Mouse (Mus musculus): ENCODE results near the gene Tram2.

The Tram2 gene

DNA sequence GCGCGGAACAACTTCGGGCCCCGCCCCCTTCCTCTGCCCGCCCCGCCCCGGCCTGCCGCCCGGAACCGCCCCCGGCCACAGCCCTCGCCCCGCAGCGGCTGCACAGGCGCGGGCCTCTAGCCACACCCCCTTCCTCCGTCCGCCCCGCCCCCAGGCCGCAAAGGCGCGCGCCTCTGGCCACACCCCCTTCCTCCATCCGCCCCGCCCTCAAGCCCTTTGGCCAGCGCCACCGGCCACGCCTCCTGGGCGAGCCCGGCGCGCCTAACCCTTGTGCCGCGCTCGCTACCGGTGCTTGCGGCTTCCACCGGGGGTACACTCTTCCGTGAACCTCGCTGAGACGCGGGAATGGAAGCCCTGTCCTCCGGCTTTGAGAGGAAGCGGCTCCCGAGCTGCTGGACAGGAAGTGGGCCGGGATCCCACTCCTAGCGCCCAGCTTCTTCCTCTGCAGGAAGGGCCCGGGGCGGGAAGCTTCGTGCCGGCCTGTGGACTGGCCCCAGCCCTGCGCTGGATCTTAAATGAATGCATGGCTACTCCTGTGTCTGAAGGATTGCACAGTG is at the start of gene Tram2:
Gene Tram2 (minus strand): TSS at position 13 of the 557 bp plus-strand sequence.
- DNase-seq, result peak; percentile 92 to 97

DNA sequence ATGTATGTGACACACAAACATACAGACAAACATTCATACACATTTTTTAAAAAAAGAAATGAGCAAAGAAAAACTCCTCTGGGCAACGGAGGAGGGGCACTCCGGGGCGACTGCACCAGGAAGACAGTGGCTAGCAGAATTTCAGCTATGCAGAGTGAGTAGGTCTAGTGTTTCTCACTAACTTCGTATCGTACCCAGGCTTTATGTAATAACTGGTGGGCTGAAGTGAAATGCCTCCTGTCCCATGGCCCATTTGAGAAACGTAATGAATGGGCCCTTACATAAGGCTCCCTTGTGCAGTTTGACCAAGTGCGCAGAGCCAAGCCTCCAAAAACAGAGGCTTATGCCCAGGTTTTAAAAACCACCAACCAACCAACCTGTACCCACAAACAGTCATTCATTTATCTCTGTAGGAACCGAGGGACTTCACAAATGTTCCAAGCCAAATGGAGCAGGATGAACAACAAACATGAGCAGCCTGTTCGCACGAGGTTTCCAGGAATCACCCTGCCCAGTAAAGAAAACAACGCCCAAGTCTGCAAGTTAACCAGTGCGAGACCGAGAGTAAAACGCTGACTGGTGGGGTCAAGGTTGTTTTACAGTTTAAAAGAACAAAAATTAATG is 45.8 kb upstream of the Tram2 start:
- no peak for DNase-seq

DNA sequence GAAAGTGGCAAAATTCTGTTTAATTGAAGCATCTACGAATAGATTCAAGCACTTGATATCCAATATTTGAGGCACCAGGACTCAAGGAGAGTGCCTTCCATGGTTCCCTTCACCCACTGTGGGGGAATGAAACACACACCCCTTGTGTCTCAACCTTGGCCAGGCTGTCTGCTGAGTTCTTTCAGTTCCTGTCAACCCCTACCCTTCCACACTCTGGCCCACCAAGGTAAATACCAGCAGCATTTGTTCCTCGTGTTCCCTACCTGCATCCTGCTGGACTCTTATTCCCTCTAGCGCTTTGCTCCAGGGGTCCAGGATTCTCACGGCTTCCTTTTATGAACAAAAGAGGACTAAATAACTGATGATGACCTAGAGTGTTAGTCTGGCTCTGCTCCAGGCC is 24.8 kb upstream of the Tram2 start:
- no peak for DNase-seq

DNA sequence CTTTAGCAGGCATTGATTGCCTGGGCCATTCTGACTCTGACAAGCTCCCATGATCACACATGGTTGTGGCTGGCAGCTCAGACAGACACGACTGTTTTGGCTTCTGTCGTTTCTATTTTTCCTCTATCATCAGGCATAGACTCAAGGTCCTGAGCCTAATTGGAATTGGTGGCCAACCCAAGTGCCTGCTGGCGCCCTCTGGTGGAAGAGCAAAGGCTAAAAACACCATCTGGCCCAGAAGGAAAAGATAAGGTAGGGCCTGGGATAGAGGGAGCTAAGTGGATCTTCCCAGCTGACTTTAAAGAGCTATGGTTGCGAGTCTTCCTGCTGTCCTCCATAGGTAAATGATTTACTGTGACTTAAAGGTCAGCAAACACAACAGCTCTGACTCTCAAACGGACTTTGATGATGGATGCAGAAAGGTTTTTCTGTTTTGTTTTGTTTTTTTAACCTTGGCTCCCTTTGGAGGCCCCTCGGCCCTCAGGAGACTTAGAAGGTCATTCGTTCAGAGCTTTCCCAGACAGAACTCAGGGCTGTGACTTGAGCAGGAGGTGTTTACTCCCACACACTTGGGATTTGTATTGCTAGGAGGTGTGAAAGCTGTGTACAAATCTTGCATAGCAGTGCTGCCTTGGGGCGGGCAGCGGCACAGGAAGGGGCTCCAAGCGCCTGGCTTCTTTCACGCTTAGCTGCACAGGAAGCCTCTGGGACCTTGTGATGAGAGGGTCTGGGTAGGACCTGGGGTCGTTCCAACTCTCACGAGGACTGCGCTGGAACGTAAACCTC is 22.4 kb upstream of the Tram2 start:
- peak; percentile 69 to 81 for DNase-seq

DNA sequence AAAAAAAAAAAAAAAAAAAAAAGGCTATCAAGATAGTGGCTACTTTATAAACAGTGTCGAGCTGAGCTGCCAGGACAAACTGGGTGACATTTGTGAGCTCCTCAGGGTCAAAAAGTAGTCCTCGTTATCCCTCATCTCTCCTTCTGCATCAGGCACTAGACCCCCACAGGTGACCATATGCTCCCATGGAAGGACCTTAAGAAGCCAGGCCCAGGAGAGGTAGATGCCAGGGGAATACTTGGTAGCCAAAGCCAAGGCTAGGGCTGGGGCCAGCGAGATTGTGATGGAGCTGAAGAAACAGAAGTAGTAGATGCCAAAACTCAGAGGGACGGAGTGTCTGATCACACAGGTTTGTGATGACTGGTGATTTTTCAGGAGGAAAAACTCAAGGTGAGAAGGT is 21.7 kb upstream of the Tram2 start:
- peak in 1 of 2 experiments; percentile 38 for DNase-seq

DNA sequence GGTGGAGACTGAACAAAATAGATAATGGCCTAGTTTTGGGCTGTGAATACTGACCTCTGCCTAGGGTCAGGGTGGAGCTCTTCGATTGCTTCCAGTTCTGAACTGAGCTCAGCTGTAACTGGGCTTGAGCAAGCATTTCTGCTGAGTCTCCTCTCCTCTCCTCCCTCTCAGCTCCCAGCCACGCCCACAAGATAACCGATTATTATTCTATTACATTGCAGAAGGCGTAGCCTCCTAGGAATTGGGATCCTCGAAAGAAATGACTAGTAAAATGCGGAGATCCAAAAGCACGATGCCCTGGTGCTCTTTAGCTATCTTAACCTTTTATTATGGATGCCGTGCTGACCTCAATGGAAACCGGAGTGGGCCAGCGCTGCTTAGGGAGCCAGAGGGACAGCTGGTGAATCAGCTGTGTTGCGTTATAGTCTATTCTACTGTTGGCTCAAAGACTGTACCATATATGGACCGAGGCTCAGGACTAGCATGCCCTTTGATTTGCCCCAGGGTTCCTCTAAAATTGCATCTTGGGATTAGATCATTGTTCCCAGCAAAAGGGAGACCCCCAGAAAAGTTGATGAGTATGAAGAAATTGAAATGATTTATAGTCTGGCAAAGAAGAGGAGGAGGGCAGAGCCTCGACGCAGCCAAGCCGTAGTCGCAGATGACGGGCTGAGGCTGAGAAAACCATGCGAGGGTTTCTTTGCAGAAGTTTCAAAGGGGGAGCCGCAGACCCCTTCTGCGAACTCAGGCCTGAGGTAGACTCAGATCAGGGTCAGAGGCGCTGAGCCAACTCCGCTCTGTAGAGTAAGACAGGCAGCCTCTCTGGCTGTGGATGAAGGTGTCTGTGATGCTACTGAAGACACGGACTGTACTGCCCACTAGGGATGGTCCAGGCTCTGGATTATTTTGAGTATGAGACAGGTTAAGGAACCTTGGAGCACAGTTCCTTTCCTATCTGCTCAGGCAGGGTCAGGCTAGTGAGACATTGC is 18.3 kb upstream of the Tram2 start:
- no peak for DNase-seq

DNA sequence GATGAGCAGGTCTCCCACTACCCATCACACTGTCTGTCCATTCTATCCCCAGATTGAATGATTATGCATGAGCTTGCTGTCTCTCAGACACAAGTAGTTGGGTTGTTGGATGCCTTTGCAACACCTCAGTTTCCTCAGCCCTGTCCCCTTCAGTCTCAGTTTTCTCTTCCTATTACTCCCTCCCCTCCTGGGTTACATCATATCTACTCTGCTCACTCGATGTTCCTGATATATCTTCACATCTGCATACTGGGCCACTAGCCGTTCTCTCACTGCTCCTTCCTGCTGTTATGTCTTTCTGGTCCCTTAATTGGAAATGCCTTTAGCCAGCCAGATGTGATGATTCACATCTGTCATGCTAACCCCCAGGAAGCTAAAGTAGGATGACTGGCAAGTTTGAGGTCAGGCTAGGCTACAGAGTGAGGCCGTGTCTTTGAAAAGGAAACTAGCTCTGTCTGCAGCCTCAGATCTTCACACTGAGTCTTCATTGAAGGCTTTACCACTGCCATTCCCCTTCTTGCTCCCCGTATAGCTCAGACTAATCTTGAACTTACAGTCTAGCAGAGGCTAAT is 15.7 kb upstream of the Tram2 start:
- DNase-seq, result no peak

DNA sequence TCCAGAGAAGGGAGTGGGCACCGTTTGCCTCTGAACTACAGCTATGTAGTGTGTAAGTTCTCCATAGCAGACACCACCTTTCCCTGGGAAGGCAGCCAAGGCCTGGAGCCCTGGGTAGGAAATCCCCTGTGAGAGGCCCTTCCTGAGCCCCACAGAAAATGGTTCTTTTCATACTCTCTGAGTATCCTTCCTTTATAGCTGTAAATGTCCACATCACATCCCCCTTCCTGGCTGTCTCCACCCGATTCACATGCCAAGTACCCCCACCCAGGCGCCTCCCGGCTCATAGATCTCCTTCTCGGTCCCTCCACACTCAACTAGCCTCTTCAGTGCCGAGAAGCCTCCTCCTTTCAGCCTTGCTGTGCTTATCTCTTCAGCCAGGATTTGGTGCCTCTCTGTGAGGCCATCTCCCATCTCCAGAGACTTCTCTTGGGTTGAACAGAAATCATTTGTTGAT is 10.7 kb upstream of the Tram2 start:
- no peak for DNase-seq

DNA sequence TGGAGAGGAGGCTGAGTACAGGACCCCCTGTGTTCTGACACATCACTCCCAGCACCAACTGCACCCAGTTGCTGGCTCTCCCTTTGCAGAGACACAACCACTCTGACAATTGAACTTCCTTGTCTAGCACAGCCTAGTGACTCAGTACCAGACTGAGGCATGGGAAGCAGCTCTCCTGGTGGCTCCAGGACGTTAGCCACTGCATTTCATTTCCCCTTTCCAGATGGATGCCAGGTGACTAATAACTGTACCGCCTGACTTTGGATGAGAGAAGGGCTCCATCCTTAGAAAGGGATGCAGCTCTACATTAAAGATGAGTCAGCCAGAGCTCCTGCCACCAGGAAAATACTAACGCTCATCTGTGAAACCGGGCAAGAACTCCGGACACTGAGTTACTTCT is 7.3 kb upstream of the Tram2 start:
- DNase-seq, result no peak

DNA sequence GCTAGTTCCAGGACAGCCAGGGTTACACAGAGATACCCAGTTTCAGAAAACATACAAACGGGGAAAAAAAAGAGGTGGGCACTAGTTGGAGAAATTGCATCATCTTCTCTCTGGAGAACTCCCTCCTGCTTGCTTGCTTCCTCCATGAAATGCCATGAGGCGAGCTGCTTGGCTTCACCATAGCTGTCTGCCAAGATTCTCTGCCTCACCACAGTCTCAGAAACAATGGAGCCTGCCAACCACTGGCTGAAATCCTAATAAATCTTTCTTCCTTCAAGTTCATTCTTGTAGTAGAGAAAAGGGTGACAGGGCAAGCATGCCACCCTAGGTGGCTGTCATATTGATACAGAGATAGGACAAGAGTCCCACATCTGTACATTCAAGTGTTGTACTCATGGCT is 5.6 kb upstream of the Tram2 start:
- DNase-seq, result no peak

DNA sequence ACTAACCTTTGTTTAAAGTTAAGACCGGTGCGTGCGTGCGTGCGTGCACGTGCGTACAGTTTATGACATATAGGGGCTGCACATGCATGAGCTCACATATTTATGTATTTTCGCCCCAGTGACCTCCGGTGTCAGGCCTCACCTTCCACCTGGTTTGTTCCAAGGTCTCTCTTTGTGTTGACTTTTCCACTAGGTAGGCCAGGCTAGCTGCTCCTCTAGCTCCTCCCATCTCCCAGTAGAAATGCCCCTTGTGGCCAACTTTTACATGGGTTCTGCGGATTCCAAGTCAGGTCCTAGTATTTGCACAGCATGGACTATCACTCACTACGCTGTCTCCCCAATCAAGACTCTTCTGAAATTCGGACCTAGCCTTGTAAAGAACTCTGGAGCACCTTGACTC is 1.3 kb upstream of the Tram2 start:
- no peak for DNase-seq

DNA sequence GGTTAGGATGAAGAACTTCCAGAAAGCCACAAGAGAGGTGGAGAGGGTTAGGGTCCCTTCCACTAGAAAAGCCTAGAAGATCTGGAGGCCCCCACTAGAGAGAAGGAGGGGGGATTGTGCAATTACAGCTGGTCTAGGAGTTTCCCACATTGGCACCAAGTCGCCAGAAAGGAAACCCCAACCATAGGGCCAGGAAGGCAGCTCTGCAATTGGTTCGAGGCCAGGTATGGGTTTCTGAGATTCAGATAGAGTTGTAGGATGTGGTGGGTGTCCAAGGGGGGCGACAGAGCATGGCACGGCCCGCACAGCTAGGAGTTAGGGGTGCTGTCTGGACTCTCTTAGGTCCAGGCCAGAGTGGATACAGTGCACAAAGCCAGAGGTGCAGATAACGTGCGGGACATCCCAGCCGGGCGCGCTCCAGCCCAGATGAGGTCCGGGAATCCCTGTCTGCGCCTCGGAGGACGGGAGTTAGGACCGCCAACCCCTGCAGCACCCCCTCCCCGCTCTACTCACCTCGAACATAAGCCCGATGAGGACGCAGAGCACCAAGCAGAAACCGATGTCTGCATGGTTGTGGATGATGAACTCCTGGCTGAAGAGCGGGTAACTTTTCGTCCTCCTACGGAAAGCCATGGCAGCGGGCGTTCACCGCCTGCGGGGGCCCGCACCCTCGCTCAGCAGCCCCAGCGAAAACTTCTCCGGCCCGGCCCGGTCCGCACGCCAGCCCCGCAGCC is 381 bp downstream of the Tram2 start:
- DNase-seq, result no peak

DNA sequence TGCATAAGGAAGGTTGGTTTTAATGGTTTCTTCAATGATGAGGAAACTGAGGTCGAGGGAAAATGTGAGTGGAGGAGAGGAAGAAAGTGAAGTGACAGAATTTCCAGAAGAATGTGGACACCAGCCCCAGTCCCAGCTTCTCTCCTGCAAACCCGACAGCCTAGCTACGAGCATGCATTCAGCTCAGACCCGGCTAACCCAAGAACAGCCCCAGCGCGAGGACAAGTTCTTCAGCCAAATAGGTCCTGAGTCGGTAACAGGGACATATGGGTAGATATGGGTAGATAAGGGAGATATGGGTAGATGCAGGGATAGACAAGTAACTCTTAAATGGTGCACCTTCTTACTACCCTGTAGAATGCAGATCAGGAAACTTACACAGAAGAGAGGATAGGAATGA is 1.4 kb downstream of the Tram2 start:
- DNase-seq, result no peak

DNA sequence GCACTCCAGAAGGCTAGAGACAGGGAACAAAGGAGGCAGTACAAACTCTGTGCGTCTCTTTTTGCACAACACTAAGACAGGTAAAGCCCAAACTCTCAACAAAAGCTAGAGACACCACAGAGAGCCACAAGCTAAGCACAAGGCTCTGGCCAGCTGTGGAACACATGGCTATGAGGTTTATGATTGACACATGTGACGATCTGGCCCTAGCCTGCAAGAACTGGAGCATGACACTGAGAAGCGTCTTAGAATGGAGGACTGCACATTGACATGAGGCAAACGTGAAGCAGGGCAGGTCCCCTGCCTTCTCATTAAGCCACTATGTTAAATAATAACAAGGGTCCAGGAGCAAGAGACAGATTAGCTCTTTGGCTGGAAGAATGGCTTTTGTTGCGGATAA is 1.8 kb downstream of the Tram2 start:
- DNase-seq, result no peak

DNA sequence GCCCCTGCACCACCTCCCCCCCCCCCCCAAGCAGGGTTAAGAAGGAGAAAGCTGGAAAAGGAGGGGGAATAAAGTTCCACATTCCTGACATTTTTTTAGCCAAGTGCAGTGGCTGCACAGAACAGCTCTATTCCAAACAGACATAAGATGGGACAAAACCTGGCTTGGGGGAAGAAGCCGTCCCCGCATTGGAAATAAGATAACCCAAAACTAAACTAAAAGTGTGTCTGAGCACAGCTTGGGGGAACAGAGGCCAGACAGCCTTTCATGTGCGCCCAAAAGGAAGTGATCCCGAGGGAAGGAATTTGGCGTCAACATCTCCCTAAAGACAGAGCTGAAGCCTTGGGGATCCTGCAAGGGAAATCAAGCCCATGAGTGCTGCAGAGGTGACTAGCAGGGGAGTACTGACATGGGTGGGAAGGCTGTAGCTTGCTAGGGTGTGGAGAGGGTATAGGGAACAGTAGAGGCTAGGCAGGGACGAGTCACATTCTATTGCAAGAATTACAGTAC is 3.0 kb downstream of the Tram2 start:
- DNase-seq, result no peak

DNA sequence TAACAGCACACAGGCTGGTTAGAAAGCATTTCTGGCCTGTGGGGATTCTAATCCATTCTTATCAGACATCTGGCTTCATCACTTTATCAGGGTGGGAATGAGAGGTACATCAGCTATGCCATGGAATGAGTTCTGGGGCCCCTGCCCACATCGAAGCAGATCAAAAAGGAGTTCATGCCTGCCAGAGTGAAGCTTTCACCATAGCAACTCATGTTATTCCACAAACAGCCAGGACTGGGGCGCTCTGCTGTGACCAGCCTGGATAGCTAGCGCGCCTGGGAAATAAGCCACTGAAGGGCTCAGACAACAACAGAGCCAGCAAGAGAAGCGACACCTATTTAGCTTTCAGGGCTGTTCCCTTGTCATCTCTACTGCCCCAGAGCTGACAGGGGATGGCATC is 4.8 kb downstream of the Tram2 start:
- DNase-seq, result peak in 1 of 2 experiments; percentile 34

DNA sequence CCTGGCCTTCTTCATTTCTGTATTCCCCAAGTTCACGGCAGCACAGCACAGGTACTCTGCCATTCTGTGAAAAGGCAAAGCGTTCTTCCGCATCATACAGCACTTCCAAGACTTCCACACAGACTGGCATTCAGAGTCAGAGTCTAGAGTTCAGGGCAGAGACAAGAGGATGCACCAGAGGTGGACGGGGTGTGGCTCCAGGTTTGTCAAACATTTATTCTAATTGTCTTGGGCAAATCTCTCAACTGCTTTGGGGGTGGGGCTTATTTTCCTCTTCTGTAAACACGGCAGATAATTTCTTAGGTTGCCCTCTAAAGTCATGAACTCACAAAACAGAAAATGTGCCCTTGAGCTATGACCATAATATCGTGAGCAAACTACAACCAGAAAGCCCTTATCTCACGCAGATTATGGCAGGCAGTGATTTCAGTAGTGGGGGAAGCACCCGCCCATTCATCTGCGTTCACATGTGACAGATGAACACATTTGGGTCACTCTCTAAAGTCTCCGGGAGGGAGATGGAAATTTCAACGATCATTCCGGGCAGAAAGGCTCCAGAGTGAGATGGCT is 6.1 kb downstream of the Tram2 start:
- no peak for DNase-seq

DNA sequence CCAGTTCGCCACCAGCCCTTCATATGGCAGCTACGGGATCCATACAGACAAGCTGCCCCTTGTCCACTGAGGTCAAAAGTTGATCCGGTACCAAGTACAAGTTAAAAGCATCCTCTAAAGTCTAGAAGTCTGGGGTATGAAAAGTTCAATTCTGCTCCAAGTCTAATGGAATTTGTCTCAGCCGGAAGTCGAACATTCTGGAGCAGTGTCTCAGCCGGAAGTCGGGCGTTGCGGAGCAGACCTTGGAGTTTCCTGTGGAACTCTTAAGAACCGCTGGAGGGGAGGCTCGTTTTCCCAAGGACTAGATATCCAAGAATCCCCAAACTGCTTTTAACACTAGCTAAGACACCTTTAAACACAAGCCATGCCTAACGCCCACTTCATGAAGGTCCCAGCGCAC is 8.4 kb downstream of the Tram2 start:
- DNase-seq, result no peak

DNA sequence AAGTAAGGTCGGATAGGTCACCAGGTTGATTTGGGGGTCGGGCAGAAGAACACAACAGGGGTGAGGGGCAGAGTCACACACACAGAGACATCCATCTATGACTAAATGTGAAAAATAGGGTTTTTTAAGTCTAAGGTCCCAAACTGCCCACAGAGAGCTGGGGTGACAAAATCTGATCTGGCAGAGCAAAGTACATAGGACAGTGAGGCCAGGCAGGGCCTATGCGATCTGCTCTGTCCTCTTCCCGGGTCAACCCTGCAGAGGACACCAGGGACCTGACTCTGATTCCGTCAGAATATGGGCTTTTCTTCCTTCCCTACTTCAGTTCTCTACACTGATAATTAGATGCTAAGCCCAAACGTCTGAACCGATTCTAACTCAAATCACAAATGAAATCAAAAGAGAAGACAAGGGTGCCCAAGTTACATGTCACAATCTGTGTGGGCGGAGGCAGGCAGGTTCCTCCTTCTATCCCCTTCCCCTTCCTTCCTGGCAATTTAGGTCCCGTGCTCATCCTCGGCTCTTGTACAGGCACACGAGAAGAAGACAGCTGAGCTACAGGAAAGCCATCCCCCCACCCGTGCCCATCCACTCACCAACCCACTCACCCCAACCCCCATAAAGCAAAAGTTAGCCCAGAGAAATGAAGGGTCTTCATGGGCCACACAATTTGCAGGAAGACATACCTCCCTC is 9.1 kb downstream of the Tram2 start:
- DNase-seq, result no peak

DNA sequence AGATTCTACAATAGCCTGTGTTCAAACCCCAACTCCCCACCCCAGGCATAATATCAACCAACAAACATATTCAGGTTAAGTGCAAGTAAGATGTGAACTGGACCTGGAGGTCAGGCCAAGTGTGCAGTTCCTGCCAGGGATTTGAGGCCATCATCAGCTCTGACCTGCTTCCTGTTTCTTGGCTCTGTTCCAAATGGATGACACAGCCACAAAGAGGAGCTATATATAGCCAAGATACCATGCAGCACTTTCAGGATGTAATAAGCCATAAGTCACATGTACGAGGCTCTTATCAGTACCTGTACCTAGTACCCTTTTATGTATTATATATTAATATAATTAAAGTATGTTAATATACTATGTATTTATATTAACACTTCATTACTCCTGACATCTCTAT is 10.5 kb downstream of the Tram2 start:
- DNase-seq, result peak; percentile 12 to 33
